Mouse (Mus musculus): ENCODE results near the gene Cacna1g.
"Not testable (repeated sequence)": the region's sequence is repeated elsewhere in the genome, so short reads cannot be mapped to it uniquely, and the experiment has no call there.

The Cacna1g gene

GRCm38 (mm10) chr11:94400996-94401395 lies 73.0 kb downstream of the Cacna1g start:
- no peak for DNase-seq

DNA sequence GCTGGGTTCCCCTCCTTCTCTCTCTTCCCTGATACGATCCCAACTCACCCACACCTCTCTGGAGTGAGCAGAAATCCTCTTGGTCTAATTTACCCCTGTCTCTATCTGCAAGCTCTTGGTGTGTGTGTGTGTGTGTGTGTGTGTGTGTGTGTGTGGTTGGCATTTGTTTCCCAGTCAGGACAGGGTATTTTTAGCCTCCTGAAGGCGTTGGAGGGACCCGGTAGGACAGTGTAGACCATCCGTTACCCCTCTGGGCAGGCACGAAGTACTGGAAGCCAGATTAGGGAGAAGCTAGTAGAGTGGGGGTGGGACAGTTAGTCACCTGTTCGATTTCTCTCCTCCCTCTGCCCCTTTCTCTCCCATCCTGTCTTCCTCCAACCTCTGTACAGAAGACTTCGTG lies 79.9 kb downstream of the Cacna1g start:
- DNase-seq, result no peak

GRCm38 (mm10) chr11:94393490-94393889 lies 80.5 kb downstream of the Cacna1g start:
- DNase-seq, result not testable (repeated sequence)

GRCm38 (mm10) chr11:94392672-94393109 lies 81.3 kb downstream of the Cacna1g start, which contains the start of gene Abcc3:
Gene Abcc3 (minus strand): TSS chr11:94392997.
- peak; percentile 80 for DNase-seq

GRCm38 (mm10) chr11:94391661-94392060 lies 82.3 kb downstream of the Cacna1g start:
- DNase-seq, result no peak

DNA sequence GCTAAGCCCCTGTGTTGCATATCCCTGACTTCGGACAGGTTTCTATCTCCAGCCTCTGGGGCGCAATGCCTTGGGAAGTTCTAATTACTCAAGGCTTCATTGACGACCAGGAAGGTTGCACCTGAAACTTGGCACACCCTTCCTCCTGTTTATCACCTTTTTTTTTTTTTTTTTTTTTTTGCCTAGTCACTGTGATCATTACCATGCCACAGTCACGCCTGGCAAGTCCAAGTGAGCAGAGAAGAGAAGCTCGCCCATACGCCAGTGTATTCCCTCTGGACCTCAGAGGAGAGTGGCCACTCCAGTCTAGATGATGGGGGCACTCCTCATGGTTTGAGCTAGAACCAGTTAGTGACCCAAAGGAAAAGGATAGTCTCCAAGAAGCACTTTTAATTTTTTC lies 83.2 kb downstream of the Cacna1g start:
- no peak for DNase-seq

DNA sequence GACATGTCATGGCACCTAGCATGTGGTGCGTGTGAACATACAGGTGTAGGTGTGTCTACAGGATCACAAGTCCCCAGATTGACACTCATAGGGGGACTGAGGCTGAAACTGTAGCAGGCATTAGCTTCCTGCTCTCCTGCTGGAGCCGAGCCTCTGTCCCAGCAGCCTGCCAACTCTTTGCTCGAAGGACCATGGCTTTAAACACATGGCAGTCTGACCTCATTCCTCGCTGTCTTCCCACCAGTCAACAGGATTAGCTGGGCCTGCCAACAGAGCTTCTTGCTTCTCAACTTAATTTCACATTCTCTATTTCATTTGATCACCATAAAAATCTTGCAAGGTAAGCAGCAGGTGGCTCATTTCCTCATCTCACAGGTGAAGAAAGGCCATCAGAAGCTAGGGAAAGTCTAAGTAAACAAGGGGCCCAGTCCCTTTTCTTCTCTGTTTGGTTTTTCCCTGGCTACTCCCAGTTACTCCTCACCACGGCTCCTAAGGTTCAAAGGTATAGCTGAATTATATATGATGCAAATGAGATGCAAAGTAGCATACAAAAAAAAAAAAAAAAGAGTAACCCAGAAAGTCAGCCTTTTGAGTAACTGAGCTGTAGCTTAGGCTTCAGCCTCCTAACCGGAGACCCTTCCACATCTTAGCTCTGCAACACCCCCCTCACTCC lies 84.1 kb downstream of the Cacna1g start:
- no peak for DNase-seq

- DNase-seq, result no peak
These were observed 85.0 kb downstream of the Cacna1g start for GRCm38 (mm10) chr11:94389021-94389420.

- DNase-seq, result no peak
These were observed 86.2 kb downstream of the Cacna1g start for GRCm38 (mm10) chr11:94387756-94388155.

DNA sequence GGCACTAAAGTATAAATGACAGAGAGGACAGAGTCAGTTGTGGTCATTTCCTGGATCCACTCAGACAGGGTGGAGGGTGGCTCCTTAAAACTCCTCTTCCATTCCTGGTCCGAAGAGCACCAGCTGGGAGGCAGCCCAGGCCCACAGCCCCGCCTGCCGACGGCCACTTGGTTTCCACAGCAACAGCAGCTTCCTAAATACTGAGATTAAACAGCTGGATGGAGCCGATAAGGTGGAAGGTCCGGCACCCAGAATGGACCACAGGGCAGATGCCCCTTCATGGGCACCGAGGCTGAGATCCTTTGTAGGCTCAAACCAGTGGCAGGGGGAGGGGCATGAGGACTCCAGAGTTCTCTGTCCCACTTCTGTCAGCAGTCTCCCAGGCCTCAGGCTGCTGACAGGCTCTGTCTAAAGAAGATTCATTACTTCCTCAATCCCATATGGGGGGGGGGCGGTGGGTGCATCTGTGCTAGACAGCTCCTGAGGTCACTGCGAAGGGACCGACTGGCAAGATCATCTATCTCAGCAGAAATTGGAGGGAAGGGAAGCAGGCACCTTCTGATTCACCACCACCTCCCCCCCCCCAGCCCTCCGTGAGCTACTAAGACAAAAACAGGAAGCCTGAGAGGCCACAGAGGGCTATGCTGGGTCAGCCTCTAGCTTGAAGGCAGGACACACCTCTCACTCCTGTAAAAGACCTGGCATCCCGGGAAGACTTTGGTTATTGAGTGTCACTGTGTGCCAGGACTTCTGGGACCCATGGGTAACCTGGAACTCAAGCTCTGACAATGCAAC lies 87.8 kb downstream of the Cacna1g start:
- DNase-seq, result peak; percentile 83

DNA sequence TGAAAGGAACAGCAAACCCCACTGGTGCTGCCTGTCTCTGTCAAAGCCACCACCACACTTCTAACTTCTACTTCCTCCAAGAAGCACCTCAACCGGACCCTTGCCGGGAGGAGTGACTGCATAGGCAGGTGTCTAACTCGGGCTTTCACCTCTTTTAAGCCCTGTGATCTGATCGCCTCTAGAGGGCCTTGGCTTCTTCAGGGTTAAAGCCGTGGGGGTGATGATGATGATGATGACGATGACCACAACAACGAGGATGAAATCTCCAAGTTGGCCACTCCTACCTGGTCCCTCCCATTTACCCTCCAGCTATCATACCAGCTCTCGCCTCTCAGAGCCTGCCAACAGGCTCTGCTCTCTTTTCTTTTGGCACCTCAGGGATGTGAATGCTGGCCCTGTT lies 94.3 kb downstream of the Cacna1g start:
- no peak for DNase-seq

- peak; percentile 48 for DNase-seq
These were observed 94.9 kb downstream of the Cacna1g start for GRCm38 (mm10) chr11:94379061-94379460.

DNA sequence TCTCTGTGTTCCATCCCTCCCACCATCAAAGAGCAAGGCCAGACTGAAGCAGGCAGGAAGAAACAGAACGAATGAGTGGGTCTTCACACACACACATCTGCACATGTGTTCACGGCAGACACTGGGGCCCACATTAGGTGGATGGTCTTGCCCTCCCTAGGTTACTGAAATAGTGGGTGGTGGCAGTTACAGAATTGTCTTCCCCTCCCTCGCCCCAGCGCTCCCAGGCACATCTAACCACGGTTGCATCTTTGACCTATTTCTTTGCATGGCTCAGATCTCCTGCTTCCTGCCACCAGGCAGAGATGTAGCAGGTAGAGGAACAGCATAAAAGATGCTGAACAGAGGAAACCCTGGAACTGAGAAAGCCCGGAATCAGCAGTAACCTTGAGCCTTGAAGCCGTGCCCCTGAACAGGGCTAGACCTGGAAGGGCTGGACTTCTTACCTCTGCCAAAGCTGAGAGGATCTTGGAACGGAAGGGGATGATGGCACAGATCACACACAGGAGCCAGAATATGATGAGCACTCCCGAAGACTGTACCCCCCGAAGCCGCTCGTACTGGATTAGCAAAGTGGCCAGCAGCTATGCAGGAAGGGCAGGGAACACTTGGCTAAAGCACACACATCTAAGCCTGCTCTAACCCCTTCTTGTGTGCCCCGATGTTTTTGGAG lies 99.6 kb downstream of the Cacna1g start:
- no peak for DNase-seq

DNA sequence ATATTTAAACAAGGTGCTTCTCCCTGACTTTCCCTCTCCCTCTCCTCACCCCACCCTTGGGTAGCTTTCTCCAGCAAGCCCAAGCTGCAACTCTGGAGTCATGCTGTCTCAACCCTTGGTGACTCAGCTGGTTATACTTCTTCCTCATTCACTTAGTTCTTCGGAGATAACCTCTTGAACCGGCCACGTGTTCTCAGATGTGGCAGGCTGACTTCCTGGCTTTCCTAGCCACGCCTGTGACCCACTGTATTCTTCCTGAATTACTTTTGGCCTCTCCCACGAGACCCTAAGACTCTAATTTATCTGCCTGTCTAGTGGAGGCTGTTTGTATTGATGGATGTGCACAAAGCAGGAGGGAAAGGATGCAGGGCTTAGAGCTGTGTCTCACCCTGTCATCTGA lies 103.2 kb downstream of the Cacna1g start:
- no peak for DNase-seq

GRCm38 (mm10) chr11:94369981-94370380 lies 104.0 kb downstream of the Cacna1g start:
- no peak for DNase-seq

- DNase-seq, result no peak
These were observed 108.7 kb downstream of the Cacna1g start for GRCm38 (mm10) chr11:94365340-94365739.

GRCm38 (mm10) chr11:94363690-94364089 lies 110.3 kb downstream of the Cacna1g start:
- no peak for DNase-seq

DNA sequence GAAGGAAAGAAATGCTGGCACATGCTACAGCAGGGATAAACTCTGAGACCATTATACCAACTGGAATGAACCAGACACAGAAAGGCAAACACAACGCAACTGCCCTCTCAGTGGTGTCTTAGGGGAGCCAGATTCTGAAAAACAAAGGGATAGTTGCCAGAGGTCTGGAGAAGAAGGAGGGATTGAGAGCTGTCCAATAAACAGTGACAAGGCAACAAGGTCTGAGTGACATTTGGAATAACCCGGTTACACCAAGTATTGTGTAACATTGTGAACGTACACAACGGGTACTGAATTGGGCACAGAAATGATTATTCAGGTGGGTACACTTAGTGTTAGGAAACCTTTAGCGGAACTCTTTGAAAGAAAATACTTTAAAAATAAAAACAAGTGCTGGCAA lies 111.9 kb downstream of the Cacna1g start:
- DNase-seq, result no peak

GRCm38 (mm10) chr11:94361166-94361870 lies 112.7 kb downstream of the Cacna1g start:
- DNase-seq, result no peak

DNA sequence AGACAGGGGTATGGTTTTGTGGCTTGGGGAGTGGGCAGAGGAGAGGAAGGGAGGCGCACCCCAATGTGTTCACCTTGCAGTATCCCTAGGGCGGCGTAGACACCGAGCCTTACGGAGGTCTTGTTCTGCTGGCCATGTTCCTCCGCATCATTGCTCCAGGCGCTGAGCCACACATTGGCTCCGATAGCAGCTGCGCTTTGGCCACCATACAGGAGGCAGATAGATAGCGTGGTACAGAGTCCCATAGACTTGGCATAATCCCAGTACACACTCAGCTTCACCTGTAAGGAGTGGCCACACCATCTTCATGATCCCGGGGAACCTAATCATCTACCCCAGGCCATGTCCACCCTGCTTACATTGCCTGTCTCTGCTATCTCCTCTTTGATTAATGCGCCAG lies 114.8 kb downstream of the Cacna1g start:
- DNase-seq, result no peak

Data from kidney, postnatal 14 days (tissue).